Mouse (Mus musculus) 3134 (cell line): ENCODE measurements around the gene Jazf1.

ENCODE experiments used
- DNase-seq: peaks from one replicate; pipeline ENCODE4 v3.0.0-alpha.2; 2011; ENCODE audit warnings: low spot score; ENCODE audit not compliant: insufficient read length; ENCODE audit errors: extremely low read depth

Gene Jazf1

GRCm38 (mm10) chr6:53014460-53015455 lies 53.7 kb downstream of the Jazf1 start:
- DNase-seq, result no peak

- DNase-seq, result no peak
These were observed 58.1 kb downstream of the Jazf1 start for GRCm38 (mm10) chr6:53010286-53010685.

- DNase-seq, result no peak
These were observed 62.4 kb downstream of the Jazf1 start for GRCm38 (mm10) chr6:53006032-53006431.

- DNase-seq, result no peak
These were observed 62.9 kb downstream of the Jazf1 start for GRCm38 (mm10) chr6:53005544-53005943.

- no peak for DNase-seq
These were observed 77.6 kb downstream of the Jazf1 start for GRCm38 (mm10) chr6:52990816-52991215.

- DNase-seq, result no peak
These were observed 80.4 kb downstream of the Jazf1 start for GRCm38 (mm10) chr6:52987905-52988640.

GRCm38 (mm10) chr6:52987391-52987790 lies 81.0 kb downstream of the Jazf1 start:
- no peak for DNase-seq

- no peak for DNase-seq
These were observed 86.3 kb downstream of the Jazf1 start for GRCm38 (mm10) chr6:52982175-52982574.

- no peak for DNase-seq
These were observed 88.9 kb downstream of the Jazf1 start for GRCm38 (mm10) chr6:52979503-52979902.

GRCm38 (mm10) chr6:52973351-52973750 lies 95.1 kb downstream of the Jazf1 start:
- DNase-seq, result no peak

- no peak for DNase-seq
These were observed 96.3 kb downstream of the Jazf1 start for GRCm38 (mm10) chr6:52972138-52972537.

- no peak for DNase-seq
These were observed 98.6 kb downstream of the Jazf1 start for GRCm38 (mm10) chr6:52969717-52970261.

GRCm38 (mm10) chr6:52968346-52968891 lies 100.0 kb downstream of the Jazf1 start:
- DNase-seq, result no peak

- DNase-seq, result no peak
These were observed 100.7 kb downstream of the Jazf1 start for GRCm38 (mm10) chr6:52967557-52968270.

GRCm38 (mm10) chr6:52966001-52966400 lies 102.4 kb downstream of the Jazf1 start:
- no peak for DNase-seq

GRCm38 (mm10) chr6:52965340-52965739 lies 103.1 kb downstream of the Jazf1 start:
- DNase-seq, result no peak

- no peak for DNase-seq
These were observed 104.4 kb downstream of the Jazf1 start for GRCm38 (mm10) chr6:52963840-52964690.

GRCm38 (mm10) chr6:52963430-52963732 lies 105.0 kb downstream of the Jazf1 start:
- no peak for DNase-seq

GRCm38 (mm10) chr6:52962600-52963429 lies 105.6 kb downstream of the Jazf1 start:
- no peak for DNase-seq
